Mouse (Mus musculus) stomach, adult 2 months (tissue): ENCODE data around the gene Zpld1. TPM values are rescaled to one million over a fixed set of nuclear protein-coding genes. Genes with fewer than 3 reads are reported as not detected.

Experiments used
- polyA plus RNA-seq: library from polyadenylated mRNA; depleted of rRNA; stranded (reverse); fragments of >200 nt; gene quantifications from 2 replicates; pipeline ENCODE4 v1.2.3, GENCODE M21; 2012; rRNA removed

The Zpld1 gene
- polyA plus RNA-seq = 0.02 TPM in 1 of 2 replicates, not detected in the other

GRCm38 (mm10) chr16:55297886-55298285 lies at the start of gene Zpld1:
Zpld1 (minus strand) TSS chr16:55297986.

